Mouse (Mus musculus): ENCODE data around the gene Lrch1. TPM values are rescaled to one million over a fixed set of nuclear protein-coding genes. Genes with fewer than 3 reads are reported as not detected.

The Lrch1 gene
- total RNA-seq, 2 experiments from 2014 or later, result 28.6 to 52.3 TPM

DNA sequence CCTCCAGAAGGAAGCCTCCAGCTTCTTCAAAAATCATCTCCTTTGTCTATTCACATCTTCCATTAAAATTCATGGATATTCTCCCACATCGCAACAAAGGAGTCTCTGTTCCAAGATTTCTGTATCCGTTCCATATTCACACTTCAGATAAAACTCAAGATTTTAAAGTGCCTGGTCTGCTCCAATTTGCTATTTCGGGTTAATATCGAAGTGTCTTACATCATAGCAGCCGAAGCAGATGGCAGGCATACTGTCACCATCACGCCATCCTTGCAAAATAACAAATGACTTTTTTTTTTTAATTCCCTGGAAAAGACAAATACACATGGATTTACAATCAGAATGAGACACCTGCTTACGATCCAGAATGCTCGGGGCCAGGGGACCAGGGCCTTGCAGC is 40.0 kb downstream of the Lrch1 start:
- intact Hi-C loops (cut with DNase I), result loop anchor here (5.0 kb wide), 1 partner anchor 40 kb away; the partner anchor contains the start of gene Lrch1
- DNase-seq (ENCODE audit: extremely low spot score in 1 of 2, low spot score in 2 of 2), result peak in 1 of 2 experiments; percentile 34

DNA sequence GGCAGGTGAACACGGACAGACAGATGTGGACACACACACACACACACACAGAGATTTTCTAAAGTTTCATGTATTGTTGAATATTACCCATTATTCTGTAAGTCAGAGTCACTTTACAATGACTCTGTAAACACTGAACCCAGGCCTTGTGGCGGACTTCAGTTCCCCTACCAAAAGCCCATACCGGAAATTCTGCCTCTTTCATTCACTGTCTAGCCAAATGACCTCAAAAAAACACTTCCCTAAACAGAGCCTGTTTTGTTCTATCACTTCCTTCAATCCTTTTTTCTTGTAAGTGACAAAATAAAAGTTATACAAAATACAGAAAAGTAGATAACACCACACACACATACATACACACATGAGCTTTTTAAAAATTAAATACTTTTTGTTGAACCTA is 41.7 kb downstream of the Lrch1 start:
- intact Hi-C loops (cut with DNase I), result loop anchor here (5.0 kb wide), 1 partner anchor 41 kb away; the partner anchor contains the start of gene Lrch1
- DNase-seq (ENCODE audit: extremely low spot score in 1 of 2, low spot score in 2 of 2), result no peak

DNA sequence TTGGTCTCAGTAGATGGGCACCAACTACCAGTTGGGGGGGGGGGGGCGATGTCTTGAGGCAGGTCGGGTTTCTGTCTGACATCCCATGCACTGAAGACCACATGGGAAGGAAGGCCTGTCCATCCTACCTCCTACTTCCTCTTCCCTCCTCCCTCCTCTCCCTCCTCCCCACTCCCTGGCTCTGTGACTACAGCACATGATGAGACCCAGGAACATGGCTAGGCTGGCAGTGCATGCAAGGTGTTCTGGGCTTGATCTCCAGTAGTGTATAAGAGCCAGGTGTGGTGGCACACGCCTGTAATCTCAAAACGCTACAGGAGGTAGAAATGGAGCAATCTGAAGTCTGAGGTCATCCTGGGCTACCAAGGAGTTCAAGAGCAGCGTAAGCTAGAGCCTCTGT is 43.2 kb downstream of the Lrch1 start:
- no peak for DNase-seq (ENCODE audit: extremely low spot score in 1 of 2, low spot score in 2 of 2)
- intact Hi-C loops (cut with DNase I), result no loop called here

GRCm38 (mm10) chr14:74903047-74903446 is 44.6 kb downstream of the Lrch1 start:
- no peak for DNase-seq (ENCODE audit: extremely low spot score in 1 of 2, low spot score in 2 of 2)
- intact Hi-C loops (cut with DNase I), result no loop called here

DNA sequence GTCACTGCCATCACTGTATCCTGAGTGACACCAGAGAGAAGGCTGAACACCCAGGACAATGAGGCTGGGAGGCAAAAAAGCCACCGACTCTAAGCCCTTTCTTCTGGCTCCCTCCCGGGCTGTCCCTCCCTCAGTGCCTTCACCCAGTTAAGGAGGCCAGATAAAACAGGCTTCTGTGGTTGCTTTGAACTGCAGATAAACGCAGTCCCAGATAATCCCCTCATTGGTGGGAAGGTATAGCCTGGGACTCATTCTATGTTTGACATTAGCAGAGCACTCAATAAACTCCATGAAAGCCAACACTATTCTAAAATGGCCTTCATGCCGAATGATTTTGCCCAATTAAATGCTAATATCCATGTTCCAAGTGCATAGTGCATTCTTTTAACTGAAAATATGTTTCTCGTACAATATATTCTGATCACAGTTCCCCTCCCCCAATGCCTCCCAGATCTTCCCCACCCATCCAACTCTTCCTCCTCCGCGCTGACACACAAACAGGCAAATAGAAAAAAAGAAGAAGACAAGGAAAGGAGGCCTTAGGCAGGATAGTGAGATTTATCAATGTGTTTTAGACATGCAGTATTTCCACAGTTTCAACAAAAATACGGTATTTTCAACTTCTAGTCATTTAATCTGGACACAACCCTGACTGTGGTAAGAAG is 46.8 kb downstream of the Lrch1 start:
- intact Hi-C loops (cut with DNase I), result no loop called here
- DNase-seq (ENCODE audit: extremely low spot score in 1 of 2, low spot score in 2 of 2), result no peak

GRCm38 (mm10) chr14:74899953-74900704 is 47.5 kb downstream of the Lrch1 start:
- intact Hi-C loops (cut with DNase I), result no loop called here

DNA sequence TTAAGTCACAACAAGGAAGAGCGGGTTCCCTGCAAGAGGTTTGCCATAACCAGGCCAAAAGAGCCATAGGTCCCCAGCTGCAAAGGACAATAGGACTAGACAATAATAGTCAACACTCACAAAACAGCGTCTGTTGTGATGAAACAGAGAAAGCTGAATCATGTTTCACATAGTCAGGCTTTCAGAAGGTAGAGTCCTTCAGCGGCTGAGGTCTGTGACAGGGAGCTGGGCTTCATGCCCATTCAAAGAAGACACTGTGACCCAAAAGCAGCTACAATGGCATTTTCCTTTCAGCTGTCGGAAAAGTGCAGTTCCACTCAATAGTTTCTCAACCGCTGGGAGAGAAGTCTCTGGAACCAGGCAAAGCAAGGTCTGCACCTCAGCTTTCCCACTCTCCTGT is 48.7 kb downstream of the Lrch1 start:
- DNase-seq (ENCODE audit: extremely low spot score in 1 of 2, low spot score in 2 of 2), result no peak
- intact Hi-C loops (cut with DNase I), result no loop called here

More at GRCm38 (mm10) chr14:74899953-74900704, 47.5 kb downstream of the Lrch1 start:
- DNase-seq (ENCODE audit: extremely low spot score in 1 of 2, low spot score in 2 of 2), result peak in 1 of 2 experiments; percentile 62

- intact Hi-C loops (cut with DNase I), result no loop called here
- no peak for DNase-seq (ENCODE audit: extremely low spot score in 1 of 2, low spot score in 2 of 2)
These were observed 54.0 kb downstream of the Lrch1 start for GRCm38 (mm10) chr14:74893693-74894092.

DNA sequence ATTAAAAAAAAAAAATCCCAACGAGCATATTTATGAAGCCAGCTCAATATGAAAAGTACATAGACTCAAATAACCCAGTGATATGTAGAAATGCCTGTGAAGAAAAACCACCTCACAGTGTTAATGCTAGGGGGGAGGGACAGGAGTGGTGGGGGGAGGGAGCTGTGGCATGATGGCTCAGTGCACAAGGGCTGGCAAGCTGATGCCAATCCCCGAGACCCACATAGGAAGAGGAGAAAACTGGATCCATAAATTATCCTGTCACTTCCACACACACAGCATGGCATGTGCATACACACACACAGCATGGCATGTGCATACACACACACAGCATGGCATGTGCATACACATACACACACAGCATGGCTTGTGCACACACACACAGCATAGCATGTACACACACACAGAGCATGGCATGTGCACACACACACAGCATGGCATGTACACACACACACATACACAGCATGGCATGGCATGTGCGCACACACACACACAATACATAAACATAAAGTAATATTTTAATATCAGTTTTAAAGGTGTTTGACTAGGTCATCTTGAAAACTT is 54.5 kb downstream of the Lrch1 start:
- intact Hi-C loops (cut with DNase I), result no loop called here
- no peak for DNase-seq (ENCODE audit: extremely low spot score in 1 of 2, low spot score in 2 of 2)

GRCm38 (mm10) chr14:74889304-74889703 is 58.4 kb downstream of the Lrch1 start:
- intact Hi-C loops (cut with DNase I), result loop anchor here (10.0 kb wide), 1 partner anchor 55 kb away; the partner anchor contains the start of gene Lrch1

GRCm38 (mm10) chr14:74888103-74888502 is 59.6 kb downstream of the Lrch1 start:
- intact Hi-C loops (cut with DNase I), result loop anchor here (10.0 kb wide), 1 partner anchor 57 kb away; the partner anchor contains the start of gene Lrch1
- DNase-seq (ENCODE audit: extremely low spot score in 1 of 2, low spot score in 2 of 2), result no peak

More at GRCm38 (mm10) chr14:74889304-74889703, 58.4 kb downstream of the Lrch1 start:
- DNase-seq (ENCODE audit: extremely low spot score in 1 of 2, low spot score in 2 of 2), result no peak

DNA sequence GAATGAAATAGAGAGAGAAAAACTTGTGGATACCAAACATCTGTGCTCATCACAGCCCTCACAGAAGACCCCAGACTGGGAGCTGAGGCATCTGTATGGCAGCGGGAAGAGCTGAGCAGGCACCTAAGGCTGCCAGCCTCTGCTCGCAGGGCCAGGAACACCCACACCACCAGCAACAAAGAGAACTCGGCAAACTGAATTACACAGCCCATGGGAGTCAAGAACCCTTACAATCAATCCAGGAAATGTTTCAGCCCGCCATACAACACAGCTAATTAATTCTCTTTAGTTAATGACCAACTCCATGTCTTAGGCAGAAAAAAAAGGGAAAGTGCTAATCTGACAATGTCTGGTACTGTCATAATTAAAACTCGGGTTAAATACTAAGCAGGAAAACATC is 61.2 kb downstream of the Lrch1 start:
- intact Hi-C loops (cut with DNase I), result loop anchor here (10.0 kb wide), 1 partner anchor 58 kb away; the partner anchor contains the start of gene Lrch1
- no peak for DNase-seq (ENCODE audit: extremely low spot score in 1 of 2, low spot score in 2 of 2)

DNA sequence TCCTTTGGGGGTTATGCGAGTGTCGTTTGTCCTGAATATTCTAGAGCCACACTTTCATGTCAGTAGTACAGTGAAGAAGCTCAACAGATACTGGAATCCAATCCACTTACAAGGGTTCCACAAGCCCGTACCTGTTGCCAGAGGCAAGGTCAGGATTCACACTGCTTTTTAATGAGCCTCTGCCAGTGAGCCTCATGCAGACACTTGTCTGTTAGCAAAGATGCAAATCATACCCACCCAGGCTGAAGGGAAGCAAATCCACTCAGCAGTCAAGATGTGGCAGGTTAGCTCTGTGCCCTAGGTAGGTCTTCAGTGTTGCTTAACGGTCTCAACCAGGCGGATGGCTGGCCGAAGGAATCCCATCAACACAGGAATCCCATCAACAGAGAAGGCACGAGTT is 62.8 kb downstream of the Lrch1 start:
- no peak for DNase-seq (ENCODE audit: extremely low spot score in 1 of 2, low spot score in 2 of 2)
- intact Hi-C loops (cut with DNase I), result loop anchor here (10.0 kb wide), 1 partner anchor 60 kb away; the partner anchor contains the start of gene Lrch1

GRCm38 (mm10) chr14:74884024-74884680 is 63.5 kb downstream of the Lrch1 start:
- intact Hi-C loops (cut with DNase I), result loop anchor here (10.0 kb wide), 1 partner anchor 61 kb away; the partner anchor contains the start of gene Lrch1
- peak; percentile 72 to 77 for DNase-seq (ENCODE audit: extremely low spot score in 1 of 2, low spot score in 2 of 2)

GRCm38 (mm10) chr14:74883204-74883603 is 64.5 kb downstream of the Lrch1 start:
- DNase-seq (ENCODE audit: extremely low spot score in 1 of 2, low spot score in 2 of 2), result peak in 1 of 2 experiments; percentile 35
- intact Hi-C loops (cut with DNase I), result loop anchor here (10.0 kb wide), 1 partner anchor 62 kb away; the partner anchor contains the start of gene Lrch1

DNA sequence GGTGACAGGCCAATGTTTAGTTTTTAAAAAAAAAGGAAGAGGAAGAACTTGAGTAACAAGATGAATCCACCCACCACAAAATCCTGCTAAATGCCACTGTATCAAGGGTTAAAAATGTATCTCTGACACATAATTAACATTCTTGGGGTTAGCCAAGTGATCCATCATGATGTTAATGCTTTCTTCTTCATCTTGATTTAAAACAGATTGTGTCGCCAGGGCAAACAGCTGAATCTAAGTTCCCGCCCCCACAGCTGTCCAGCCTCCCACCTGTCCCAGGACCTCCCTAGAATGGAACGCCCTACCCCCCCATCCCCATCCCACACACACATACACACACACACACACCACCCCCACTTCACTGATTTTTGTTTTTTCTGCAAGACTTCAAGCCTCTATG is 64.9 kb downstream of the Lrch1 start:
- DNase-seq (ENCODE audit: extremely low spot score in 1 of 2, low spot score in 2 of 2), result no peak
- intact Hi-C loops (cut with DNase I), result loop anchor here (10.0 kb wide), 1 partner anchor 62 kb away; the partner anchor contains the start of gene Lrch1

DNA sequence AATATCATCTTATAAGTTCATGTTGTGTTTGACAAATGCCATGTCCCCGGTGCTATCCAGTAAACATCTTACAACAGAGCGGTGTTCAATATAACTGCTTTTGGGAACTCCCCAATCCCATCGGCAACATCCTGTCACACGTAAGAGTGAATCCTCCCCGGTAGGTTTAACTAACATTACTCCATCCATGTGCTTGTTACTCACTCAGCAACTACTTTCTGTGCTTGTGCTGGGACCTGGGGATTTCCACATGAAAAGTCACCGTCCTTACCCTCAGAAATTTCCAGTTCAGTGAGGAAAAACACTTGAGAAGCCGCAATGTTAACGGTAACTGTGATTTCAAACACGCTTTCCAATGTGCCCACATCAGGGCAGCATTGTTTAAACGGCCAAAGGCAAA is 66.8 kb downstream of the Lrch1 start:
- no peak for DNase-seq (ENCODE audit: extremely low spot score in 1 of 2, low spot score in 2 of 2)
- intact Hi-C loops (cut with DNase I), result loop anchor here (10.0 kb wide), 1 partner anchor 64 kb away; the partner anchor contains the start of gene Lrch1

DNA sequence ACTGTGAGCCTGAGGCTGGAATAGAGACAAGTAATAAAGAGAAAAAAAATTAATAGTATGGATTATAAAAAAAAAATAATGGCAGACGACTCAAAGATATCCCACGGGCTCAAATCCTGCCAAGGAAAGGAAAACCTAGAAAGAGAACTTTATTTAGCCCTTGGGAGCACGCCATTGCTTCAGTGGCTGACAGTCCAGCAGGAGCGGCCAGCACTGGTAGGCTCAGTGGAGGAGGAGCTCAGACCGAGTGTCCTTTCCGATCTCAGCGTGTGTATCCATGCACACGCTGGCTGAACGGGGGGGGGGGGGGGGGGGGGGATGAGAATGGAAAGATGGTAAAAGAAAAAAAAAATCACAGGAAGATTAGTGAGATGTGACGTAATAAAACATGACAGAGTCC is 68.2 kb downstream of the Lrch1 start:
- intact Hi-C loops (cut with DNase I), result no loop called here
- no peak for DNase-seq (ENCODE audit: extremely low spot score in 1 of 2, low spot score in 2 of 2)

GRCm38 (mm10) chr14:74877287-74877686 is 70.4 kb downstream of the Lrch1 start:
- intact Hi-C loops (cut with DNase I), result no loop called here
- no peak for DNase-seq (ENCODE audit: extremely low spot score in 1 of 2, low spot score in 2 of 2)

Data from left cerebral cortex, postnatal 10 days (tissue).